Mouse (Mus musculus) neural tube, embryonic 11.5 days (tissue): ENCODE measurements around the gene Smpd3. TPM values are rescaled to one million over a fixed set of nuclear protein-coding genes. Genes with fewer than 3 reads are reported as not detected.
A peak's percentile ranks its signal among the peaks of the same experiment; 100 is the strongest.

Source experiments
- ATAC-seq: fragments of 200-750 bp; cut with Nextera tagmentation; 2 replicates; pipeline ENCODE4 v1.8.0; 2017; ENCODE audit warnings: moderate number of reproducible peaks, mild to moderate bottlenecking, moderate TSS enrichment, moderate library complexity; ENCODE audit not compliant: insufficient read depth, low FRiP score, low TSS enrichment
- DNase-seq: peaks from one replicate; pipeline ENCODE4 v3.0.0-alpha.2; 2015; ENCODE audit warnings: low spot score
- H3K27ac ChIP-seq: fragments of 300-500 bp; sonication (generic); 2 replicates; pipeline ENCODE4 v1.5.1; 2014; ENCODE audit warnings: low read depth, mild to moderate bottlenecking, low read length
- H3K27me3 ChIP-seq: fragments of 300-500 bp; sonication (generic); 2 replicates; pipeline ENCODE4 v1.6.1; 2014; ENCODE audit warnings: mild to moderate bottlenecking, low read length, mixed read lengths; ENCODE audit not compliant: control insufficient read depth, insufficient read depth
- H3K36me3 ChIP-seq: fragments of 300-500 bp; sonication (generic); 2 replicates; pipeline ENCODE4 v1.6.1; 2014; ENCODE audit warnings: mild to moderate bottlenecking, low read length, moderate library complexity, mixed read lengths; ENCODE audit not compliant: control insufficient read depth, insufficient read depth
- H3K4me1 ChIP-seq: fragments of 300-500 bp; sonication (generic); 2 replicates; pipeline ENCODE4 v1.6.1; 2014; ENCODE audit warnings: low read length, mixed read lengths; ENCODE audit not compliant: control insufficient read depth, insufficient read depth
- H3K4me2 ChIP-seq: fragments of 300-500 bp; sonication (generic); 2 replicates; pipeline ENCODE4 v1.6.1; 2014; ENCODE audit warnings: low read depth, mild to moderate bottlenecking, moderate library complexity
- H3K4me3 ChIP-seq: fragments of 300-500 bp; sonication (generic); 2 replicates; pipeline ENCODE4 v1.5.1; 2014; ENCODE audit warnings: low read depth, low read length
- H3K9ac ChIP-seq: fragments of 300-500 bp; sonication (generic); 2 replicates; pipeline ENCODE4 v1.6.1; 2014; ENCODE audit warnings: mild to moderate bottlenecking, low read length
- H3K9me3 ChIP-seq: fragments of 300-500 bp; sonication (generic); 2 replicates; pipeline ENCODE4 v1.6.1; 2016; ENCODE audit warnings: low read length; ENCODE audit not compliant: control insufficient read depth
- WGBS: fragments of 180-500 bp; shearing (Covaris S2); extraction: QIAGEN DNeasy Blood & Tissue Kit; methylation state at CpG from one replicate; pipeline ENCODE4 v1.1.7; 2014; 5-methylcytosine and 5-hydroxymethylcytosine counted together
- polyA plus RNA-seq: library from polyadenylated mRNA; unstranded; fragments of >200 nt; fragmentation: Nextera tagmentation; extraction: Ambion mirVana; gene quantifications from 2 replicates; pipeline ENCODE4 v1.2.1, GENCODE M21; 2014

Smpd3 gene
- polyA plus RNA-seq, 1 experiment from 2014 or later = 19.6 TPM

DNA sequence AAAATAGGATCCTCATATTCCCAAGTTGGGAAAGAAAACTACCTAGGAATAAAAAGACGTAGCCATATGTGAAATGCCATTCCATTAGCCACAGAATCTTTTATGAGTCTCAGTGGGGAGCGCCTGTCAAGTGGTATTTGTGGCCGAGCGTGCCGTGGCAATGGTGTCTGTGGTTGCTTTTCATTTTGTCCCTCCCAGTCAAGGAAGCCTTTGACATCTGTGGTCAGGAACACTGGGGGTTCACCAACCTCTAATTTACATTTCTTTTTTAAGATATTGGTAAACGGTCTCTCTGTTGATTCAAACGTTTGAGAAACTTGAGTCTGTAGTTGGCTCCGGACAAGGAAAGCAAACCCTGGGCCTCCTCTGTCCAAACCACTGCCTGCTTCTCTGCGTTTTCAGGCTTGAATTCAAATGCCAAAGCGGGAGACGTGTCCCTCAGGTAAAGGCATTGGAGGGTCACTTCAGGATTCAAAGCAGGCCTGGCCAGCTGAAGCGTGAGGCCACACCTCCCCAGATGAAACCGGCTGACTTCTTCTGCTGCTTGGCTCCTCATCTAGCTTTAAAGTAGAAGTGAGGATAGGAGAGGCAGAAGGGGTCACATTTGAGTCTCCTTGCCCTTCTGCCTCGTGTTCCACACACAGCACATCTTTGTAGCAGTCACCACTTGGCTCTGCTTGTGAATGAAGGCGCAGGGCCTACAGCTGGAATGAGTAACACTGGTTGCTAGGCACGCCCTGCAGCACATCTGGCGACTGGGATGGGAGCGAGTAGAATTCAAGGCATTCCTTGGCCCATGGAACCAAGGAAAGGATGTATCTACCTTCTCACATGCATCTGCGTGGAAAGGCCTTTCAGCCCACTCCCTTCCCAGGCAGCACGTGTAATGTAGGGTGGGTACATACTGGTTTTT is 45.0 kb downstream of the Smpd3 start:
- no peak overlapping the region for H3K9ac ChIP-seq
- no peaks in the 10 kb centered on the region for H3K9me3 ChIP-seq
- H3K36me3 ChIP-seq = no peaks in the 10 kb centered on the region
- H3K4me1 ChIP-seq = 0 out of 2 replicates have a peak, but pooled peaks cover 2% of the 10 kb centered on the region
- H3K4me3 ChIP-seq = no peak overlapping the region
- no peak overlapping the region for H3K4me2 ChIP-seq
- H3K27me3 ChIP-seq = no peaks in the 10 kb centered on the region
- no peak for ATAC-seq
- no peak for DNase-seq
- H3K27ac ChIP-seq = no peak overlapping the region
- 68% methylated on average over 20 of the region's 20 CpGs for WGBS

DNA sequence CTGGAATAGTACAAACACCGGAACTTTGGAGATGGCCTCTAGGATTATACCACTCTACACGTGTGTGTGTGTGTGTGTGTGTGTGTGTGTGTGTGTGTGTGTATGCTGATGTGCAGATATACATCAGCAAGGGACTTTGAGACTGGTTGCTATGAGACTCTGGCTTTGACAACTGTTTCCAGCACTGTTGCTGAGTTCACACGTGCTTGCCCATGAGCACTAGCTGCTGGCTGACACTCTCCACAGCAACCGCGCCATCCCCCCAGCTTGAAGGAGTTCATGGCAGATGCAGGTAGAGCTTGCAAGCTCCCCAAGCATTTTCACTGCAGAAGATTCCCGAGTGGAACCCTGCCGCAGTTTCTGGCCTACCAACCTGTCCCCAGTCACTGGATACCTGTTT is 48.3 kb downstream of the Smpd3 start:
- no peaks in the 10 kb centered on the region for H3K9me3 ChIP-seq
- H3K27me3 ChIP-seq = no peaks in the 10 kb centered on the region
- no peak for ATAC-seq
- H3K9ac ChIP-seq = no peak overlapping the region
- H3K4me3 ChIP-seq = no peak overlapping the region
- H3K36me3 ChIP-seq = no peaks in the 10 kb centered on the region
- H3K27ac ChIP-seq = no peak overlapping the region
- DNase-seq = no peak
- 59% methylated on average over 7 of the region's 7 CpGs for WGBS
- H3K4me1 ChIP-seq = peaks cover 7% of the 10 kb centered on the region; the same call in 1 of the 2 replicates
- no peak overlapping the region for H3K4me2 ChIP-seq

DNA sequence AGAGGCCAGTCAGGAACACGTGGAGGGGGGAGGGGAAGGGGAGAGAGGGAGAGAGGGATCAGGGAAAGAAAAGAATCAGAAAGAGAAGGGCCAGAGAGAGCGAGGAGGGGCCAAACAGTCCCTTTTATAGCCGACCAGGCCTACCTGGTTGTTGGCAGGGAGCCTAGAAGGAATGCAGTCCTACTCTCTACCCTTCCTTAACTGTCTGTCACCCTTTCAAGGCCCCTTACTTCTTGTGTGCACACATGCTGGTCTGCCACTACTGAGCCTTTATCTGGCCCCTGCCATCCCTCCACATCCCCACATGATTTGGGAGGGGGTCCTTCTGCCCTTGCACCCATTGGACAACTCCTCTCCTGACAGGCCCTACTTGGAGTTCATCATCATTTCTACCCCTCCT is 49.1 kb downstream of the Smpd3 start:
- H3K4me1 ChIP-seq = peaks cover 7% of the 10 kb centered on the region; the same call in 1 of the 2 replicates
- H3K4me3 ChIP-seq = no peak overlapping the region
- H3K27me3 ChIP-seq = no peaks in the 10 kb centered on the region
- DNase-seq = no peak
- WGBS = 40% methylated on average over 2 of the region's 3 CpGs
- H3K36me3 ChIP-seq = no peaks in the 10 kb centered on the region
- H3K27ac ChIP-seq = no peak overlapping the region
- no peak overlapping the region for H3K9ac ChIP-seq
- no peak for ATAC-seq
- no peaks in the 10 kb centered on the region for H3K9me3 ChIP-seq
- no peak overlapping the region for H3K4me2 ChIP-seq

GRCm38 (mm10) chr8:106287445-106287844 is 50.3 kb downstream of the Smpd3 start:
- H3K27ac ChIP-seq = 0 out of 2 replicates have a peak overlapping the region, but pooled peaks have one; percentile 10
- no peak for DNase-seq
- no peak for ATAC-seq
- no peak overlapping the region for H3K9ac ChIP-seq
- H3K4me2 ChIP-seq = no peak overlapping the region
- H3K4me3 ChIP-seq = no peak overlapping the region
- no peaks in the 10 kb centered on the region for H3K36me3 ChIP-seq
- no peaks in the 10 kb centered on the region for H3K9me3 ChIP-seq
- H3K4me1 ChIP-seq = peaks cover 5% of the 10 kb centered on the region; the same call in 1 of the 2 replicates
- H3K27me3 ChIP-seq = no peaks in the 10 kb centered on the region
- 5% methylated on average over 2 of the region's 2 CpGs for WGBS

DNA sequence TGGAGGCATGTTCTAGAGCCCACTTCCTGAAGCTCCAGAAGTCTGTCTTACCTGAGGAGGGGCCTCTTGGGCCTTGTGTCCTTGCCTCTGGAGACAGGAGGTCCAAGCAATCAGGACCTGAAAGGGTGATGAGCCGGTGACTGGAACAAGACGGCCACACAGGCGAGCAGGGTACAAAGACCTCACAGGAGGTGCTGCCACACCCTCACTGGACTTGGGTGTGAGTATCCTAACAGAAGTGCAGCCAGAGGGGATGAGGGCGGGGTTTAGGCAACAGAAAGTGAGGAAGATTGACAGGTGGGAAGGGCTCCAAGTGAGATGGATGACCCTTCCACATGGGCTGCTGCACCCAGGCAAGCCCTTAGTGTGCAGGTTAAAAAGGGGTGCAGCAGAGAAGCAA is 56.9 kb downstream of the Smpd3 start:
- DNase-seq = no peak

GRCm38 (mm10) chr8:106280154-106280553 is 57.6 kb downstream of the Smpd3 start:
- Histone ChIP-seq H3K9me3 (no peaks in the 10 kb centered on the region), H3K4me3 (no peak overlapping the region), H3K4me2 (no peak overlapping the region), H3K4me1 (no peaks in the 10 kb centered on the region), H3K27ac (no peak overlapping the region), H3K36me3 (no peaks in the 10 kb centered on the region), H3K9ac (no peak overlapping the region), H3K27me3 (no peaks in the 10 kb centered on the region)
- no peak for DNase-seq
- ATAC-seq = no peak
- WGBS = 44% methylated on average over 5 of the region's 5 CpGs

More for the DNA sequence above, 56.9 kb downstream of the Smpd3 start:
- no peaks in the 10 kb centered on the region for H3K36me3 ChIP-seq
- no peaks in the 10 kb centered on the region for H3K9me3 ChIP-seq
- H3K4me2 ChIP-seq = no peak overlapping the region
- H3K4me3 ChIP-seq = no peak overlapping the region
- no peak overlapping the region for H3K27ac ChIP-seq
- 32% methylated on average over 4 of the region's 4 CpGs for WGBS
- no peak for ATAC-seq
- no peaks in the 10 kb centered on the region for H3K27me3 ChIP-seq
- H3K9ac ChIP-seq = no peak overlapping the region
- H3K4me1 ChIP-seq = no peaks in the 10 kb centered on the region

GRCm38 (mm10) chr8:106278367-106279042 is 59.3 kb downstream of the Smpd3 start:
- H3K9ac ChIP-seq = no peak overlapping the region
- H3K4me2 ChIP-seq = no peak overlapping the region
- H3K4me3 ChIP-seq = no peak overlapping the region
- H3K4me1 ChIP-seq = no peaks in the 10 kb centered on the region
- no peak overlapping the region for H3K27ac ChIP-seq
- H3K36me3 ChIP-seq = no peaks in the 10 kb centered on the region
- DNase-seq (no peak), ATAC-seq (no peak)
- no peaks in the 10 kb centered on the region for H3K9me3 ChIP-seq
- WGBS = 83% methylated on average over 11 of the region's 11 CpGs
- no peaks in the 10 kb centered on the region for H3K27me3 ChIP-seq

DNA sequence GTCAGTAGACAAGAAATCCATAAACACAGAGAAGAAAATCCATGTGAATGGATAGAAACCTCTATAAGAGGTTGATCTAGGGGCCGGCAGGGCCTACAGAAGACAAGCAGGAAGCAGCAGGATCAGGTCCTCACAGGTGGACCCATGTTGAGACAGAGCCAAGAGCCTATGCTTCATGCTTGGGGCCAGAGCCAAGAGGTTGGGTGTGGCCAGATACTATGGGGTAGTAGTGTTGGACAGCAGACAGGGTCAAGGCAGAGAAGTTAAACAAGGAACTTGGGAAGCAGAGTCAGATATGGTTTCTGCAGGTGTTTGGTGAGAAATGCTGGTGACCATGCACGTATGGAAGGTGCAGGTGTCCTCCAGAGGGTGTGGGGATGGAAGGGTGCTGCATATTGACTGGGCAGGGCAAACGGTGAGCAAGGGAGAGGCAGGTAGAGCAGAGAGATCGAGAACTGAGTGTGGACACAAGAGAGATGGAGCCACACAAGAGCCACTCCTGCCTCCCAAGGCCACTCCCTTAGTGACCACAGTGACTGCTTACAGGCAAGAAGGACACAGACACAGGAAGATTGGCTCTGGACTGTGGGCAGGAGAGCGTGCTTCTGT is 61.0 kb downstream of the Smpd3 start:
- DNase-seq (no peak), ATAC-seq (no peak)
- Histone ChIP-seq H3K4me2 (no peak overlapping the region), H3K4me3 (no peak overlapping the region), H3K4me1 (no peaks in the 10 kb centered on the region), H3K9me3 (no peaks in the 10 kb centered on the region), H3K36me3 (no peaks in the 10 kb centered on the region), H3K9ac (no peak overlapping the region), H3K27me3 (no peaks in the 10 kb centered on the region), H3K27ac (no peak overlapping the region)
- WGBS = 91% methylated on average over 5 of the region's 5 CpGs
